Mouse (Mus musculus) ES-E14 (cell line): ENCODE measurements around the gene Ulk4. TPM values are rescaled to one million over a fixed set of nuclear protein-coding genes. Genes with fewer than 3 reads are reported as not detected.

Experiments used
- DNase-seq: peaks from one replicate; pipeline ENCODE4 v3.0.0-alpha.2; 2013; ENCODE audit warnings: low read depth, low spot score
- H3K27ac ChIP-seq: 2 replicates; pipeline ENCODE4 v1.5.1; 2012; ENCODE audit warnings: low read depth, mild to moderate bottlenecking, low read length, moderate library complexity, mixed read lengths; ENCODE audit not compliant: poor library complexity, insufficient read depth, severe bottlenecking
- H3K36me3 ChIP-seq: 2 replicates; pipeline ENCODE4 v1.6.1; 2012; ENCODE audit warnings: mild to moderate bottlenecking, low read length, moderate library complexity, mixed read lengths; ENCODE audit not compliant: control insufficient read depth, poor library complexity, insufficient read depth, severe bottlenecking
- H3K4me1 ChIP-seq, 2 experiments: fragments of 150-350 bp in 1 of 2; sonication (generic) in 1 of 2; 2 replicates each; pipeline ENCODE4 v1.6.1; 2012; ENCODE audit warnings: low read length in 2 of 2, mild to moderate bottlenecking in 1 of 2, mixed read lengths in 1 of 2; ENCODE audit not compliant: control insufficient read depth in 2 of 2, insufficient read depth in 2 of 2, poor library complexity in 1 of 2
- H3K4me3 ChIP-seq, 2 experiments: fragments of 150-350 bp in 1 of 2; sonication (generic) in 1 of 2; 2 replicates each; pipeline ENCODE4 v1.5.1; 2012; ENCODE audit warnings: low read length in 2 of 2, low read depth in 1 of 2, mild to moderate bottlenecking in 1 of 2, mixed read lengths in 1 of 2; ENCODE audit not compliant: insufficient read depth in 1 of 2, poor library complexity in 1 of 2, severe bottlenecking in 1 of 2
- H3K9ac ChIP-seq: 2 replicates; pipeline ENCODE4 v1.6.1; 2012; ENCODE audit warnings: low read depth, mild to moderate bottlenecking, low read length, mixed read lengths; ENCODE audit not compliant: poor library complexity, insufficient read depth, severe bottlenecking
- H3K9me3 ChIP-seq: fragments of 150-350 bp; sonication (generic); 2 replicates; pipeline ENCODE4 v1.6.1; 2012; ENCODE audit warnings: low read depth, mild to moderate bottlenecking, low read length; ENCODE audit not compliant: control insufficient read depth, insufficient read depth
- CHD2 ChIP-seq: IDR thresholded peaks from 2 replicates; pipeline ENCODE4 v1.6.1; 2014; ENCODE audit warnings: mild to moderate bottlenecking, low read depth, low read length, inconsistent platforms
- HCFC1 ChIP-seq: IDR thresholded peaks from 2 replicates; pipeline ENCODE4 v1.6.1; 2012; ENCODE audit warnings: low read length, inconsistent platforms, borderline replicate concordance; ENCODE audit not compliant: insufficient read depth
- MAFK ChIP-seq: IDR thresholded peaks from 2 replicates; pipeline ENCODE4 v1.6.1; 2014; ENCODE audit warnings: mild to moderate bottlenecking, low read depth, low read length, inconsistent platforms; ENCODE audit not compliant: insufficient read depth
- ZC3H11A ChIP-seq: IDR thresholded peaks from 2 replicates; pipeline ENCODE4 v1.6.1; 2012; ENCODE audit warnings: low read depth, mild to moderate bottlenecking, inconsistent platforms, low read length, borderline replicate concordance
- ZNF384 ChIP-seq: IDR thresholded peaks from 2 replicates; pipeline ENCODE4 v1.6.1; 2012; ENCODE audit warnings: low read depth, low read length, inconsistent platforms
- in situ Hi-C, 2 experiments: fragments of 600-800 bp; cut with MboI; formaldehyde crosslinking; loops; one replicate each; pipeline ENCODE4 v1.15.1; 2025; ENCODE audit warnings: low sequenced_read_pairs in 2 of 2, inconsistent platforms in 1 of 2; ENCODE audit not compliant: unreplicated experiment in 2 of 2
- total RNA-seq: library from RNA; depleted of rRNA; stranded (reverse); fragments of 300-350 nt; gene quantifications from 2 replicates; pipeline ENCODE4 v1.2.3, GENCODE M21; 2012

Gene Ulk4
- total RNA-seq, 1 experiment = 31.5 TPM

GRCm38 (mm10) chr9:121117936-121118335 lies 159.1 kb downstream of the Ulk4 start:
- in situ Hi-C loops = no loop called here

GRCm38 (mm10) chr9:121112131-121112530 lies 164.9 kb downstream of the Ulk4 start:
- TF ChIP-seq MAFK = no peak
- no peak for DNase-seq
- Histone ChIP-seq H3K36me3 (no peaks in the 10 kb centered on the region), H3K9ac (no peak overlapping the region), H3K27ac (no peak overlapping the region), H3K4me3 (no peak overlapping the region), H3K9me3 (no peaks in the 10 kb centered on the region), H3K4me1 (no peaks in the 10 kb centered on the region)
- in situ Hi-C loops = no loop called here

More at GRCm38 (mm10) chr9:121117936-121118335, 159.1 kb downstream of the Ulk4 start:
- no peak for TF ChIP-seq ZNF384
- TF ChIP-seq MAFK = no peak
- TF ChIP-seq ZC3H11A = no peak
- TF ChIP-seq HCFC1 = no peak
- TF ChIP-seq CHD2 = no peak
- Histone ChIP-seq H3K36me3 (no peaks in the 10 kb centered on the region), H3K4me3 (no peak overlapping the region), H3K9ac (no peak overlapping the region), H3K9me3 (no peaks in the 10 kb centered on the region), H3K4me1 (no peaks in the 10 kb centered on the region; a peak in 1 of 4 replicates), H3K27ac (no peak overlapping the region)
- DNase-seq = no peak

- in situ Hi-C loops = no loop called here
- TF ChIP-seq HCFC1 (no peak), ZC3H11A (peak; percentile 61), ZNF384 (no peak), CHD2 (no peak), MAFK (no peak)
- Histone ChIP-seq H3K9me3 (no peaks in the 10 kb centered on the region), H3K36me3 (no peaks in the 10 kb centered on the region), H3K4me3 (no peak overlapping the region), H3K4me1 (no peaks in the 10 kb centered on the region), H3K9ac (no peak overlapping the region), H3K27ac (no peak overlapping the region)
- peak; percentile 85 for DNase-seq
Observed at GRCm38 (mm10) chr9:121108110-121108509, 168.9 kb downstream of the Ulk4 start.

GRCm38 (mm10) chr9:121107643-121108042 lies 169.4 kb downstream of the Ulk4 start:
- Histone ChIP-seq H3K36me3 (no peaks in the 10 kb centered on the region), H3K9ac (no peak overlapping the region), H3K9me3 (no peaks in the 10 kb centered on the region), H3K4me1 (no peaks in the 10 kb centered on the region), H3K27ac (no peak overlapping the region), H3K4me3 (no peak overlapping the region)
- no peak for DNase-seq
- TF ChIP-seq ZNF384 (no peak), MAFK (no peak), ZC3H11A (no peak), CHD2 (no peak), HCFC1 (no peak)
- in situ Hi-C loops = no loop called here

- H3K9ac ChIP-seq = no peak overlapping the region
- no peak for DNase-seq
- TF ChIP-seq ZC3H11A = no peak
- TF ChIP-seq CHD2 = no peak
- TF ChIP-seq ZNF384 = no peak
- TF ChIP-seq MAFK = no peak
- no peak for TF ChIP-seq HCFC1
- no peaks in the 10 kb centered on the region for H3K9me3 ChIP-seq
- H3K4me1 ChIP-seq = no peaks in the 10 kb centered on the region
- in situ Hi-C loops = no loop called here
- no peak overlapping the region for H3K4me3 ChIP-seq
- no peak overlapping the region for H3K27ac ChIP-seq
- H3K36me3 ChIP-seq = no peaks in the 10 kb centered on the region
Observed at GRCm38 (mm10) chr9:121107101-121107500, 169.9 kb downstream of the Ulk4 start.
